Mouse (Mus musculus) cerebellum, adult 8-10 months (tissue): ENCODE data around the gene Tmem51.
A peak's percentile ranks its signal among the peaks of the same experiment; 100 is the strongest.

Experiments
- DNase-seq: peaks from one replicate; pipeline ENCODE4 v3.0.0; 2022

The Tmem51 gene

DNA sequence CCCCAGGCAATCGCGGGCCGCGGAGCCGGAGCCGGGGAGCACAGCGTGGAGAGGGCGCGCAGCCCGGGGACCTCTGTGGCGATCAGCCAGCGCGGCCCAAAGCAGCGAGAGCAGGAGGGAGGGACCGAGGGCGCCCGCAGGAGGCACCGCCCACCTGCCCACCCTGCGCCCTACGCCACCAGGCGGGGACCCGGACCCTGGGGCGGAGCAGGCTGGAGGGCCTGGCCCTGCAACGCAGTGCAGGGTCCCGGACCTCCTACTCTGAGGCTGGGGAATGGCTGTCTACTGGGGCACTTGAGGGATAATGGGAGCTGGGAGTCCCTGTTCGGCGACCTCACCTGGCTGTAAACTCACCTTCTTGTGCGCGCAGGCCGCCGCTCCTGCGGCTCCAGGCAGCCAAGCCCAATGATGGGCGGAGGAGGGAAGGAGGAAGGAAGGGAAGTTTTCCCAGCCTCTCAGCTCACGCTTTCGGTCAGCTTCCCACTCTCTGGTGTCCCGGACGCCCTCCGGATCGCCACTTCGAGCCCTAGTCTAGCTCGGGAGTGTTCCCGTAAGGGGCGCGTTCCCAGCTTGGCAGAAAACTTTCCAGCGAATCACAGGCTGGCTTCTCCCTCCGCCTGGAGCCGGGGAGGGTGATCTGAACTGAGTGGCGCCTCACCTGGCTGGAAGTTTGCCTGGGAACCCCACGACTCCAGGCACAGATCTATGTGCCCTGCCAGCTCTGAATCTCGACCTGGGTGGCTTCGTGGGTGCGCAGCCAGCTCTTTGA is at the start of gene Tmem51:
Gene Tmem51, minus strand, starts transcription at position 174 of the 769 bp plus-strand sequence.
- DNase-seq: no peak

DNA sequence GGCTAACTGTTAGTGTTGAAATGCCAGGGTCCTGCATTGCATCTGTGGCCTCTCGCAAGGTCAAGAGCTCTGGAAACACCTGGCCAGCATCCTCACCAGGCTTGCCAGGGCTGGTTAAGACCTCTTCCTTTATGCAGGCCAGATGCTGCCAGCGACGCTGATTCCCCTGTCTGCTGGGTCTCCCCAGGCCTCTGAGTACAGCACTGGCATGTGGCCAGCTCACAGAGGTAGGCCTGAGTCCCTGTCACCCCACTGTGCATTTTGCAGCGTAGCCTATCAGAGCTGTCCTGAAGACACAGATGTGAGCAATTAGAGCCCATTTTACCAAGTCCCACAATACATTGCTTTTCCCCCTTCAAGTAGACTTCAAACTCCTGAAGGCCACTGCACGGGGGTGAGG is 46.1 kb upstream of the Tmem51 start:
- no peak for DNase-seq

DNA sequence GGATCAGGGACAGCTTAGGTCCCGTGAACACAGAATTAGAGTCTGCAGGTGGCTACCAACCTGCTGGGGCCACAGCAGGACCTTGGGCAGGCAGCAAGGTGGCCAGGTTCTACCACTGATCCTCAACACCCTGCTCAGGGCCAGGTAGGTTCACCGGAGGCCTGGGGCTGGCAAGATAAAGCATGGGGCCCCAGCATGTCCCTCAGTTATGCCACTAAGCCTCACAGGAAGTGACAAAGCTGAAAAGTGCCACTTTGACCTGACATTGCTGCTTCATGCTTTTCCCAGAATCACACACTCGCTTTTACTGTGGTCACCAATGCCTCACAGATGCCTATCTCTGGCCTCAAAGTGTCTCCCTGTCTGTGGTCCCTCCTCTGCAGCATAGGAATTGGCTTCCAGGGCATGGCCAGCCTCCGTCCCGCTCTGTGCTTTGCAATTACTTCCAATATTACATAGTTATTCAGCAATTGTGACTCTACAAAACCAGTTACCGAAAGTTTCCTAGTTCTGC is 43.2 kb upstream of the Tmem51 start:
- DNase-seq: no peak

DNA sequence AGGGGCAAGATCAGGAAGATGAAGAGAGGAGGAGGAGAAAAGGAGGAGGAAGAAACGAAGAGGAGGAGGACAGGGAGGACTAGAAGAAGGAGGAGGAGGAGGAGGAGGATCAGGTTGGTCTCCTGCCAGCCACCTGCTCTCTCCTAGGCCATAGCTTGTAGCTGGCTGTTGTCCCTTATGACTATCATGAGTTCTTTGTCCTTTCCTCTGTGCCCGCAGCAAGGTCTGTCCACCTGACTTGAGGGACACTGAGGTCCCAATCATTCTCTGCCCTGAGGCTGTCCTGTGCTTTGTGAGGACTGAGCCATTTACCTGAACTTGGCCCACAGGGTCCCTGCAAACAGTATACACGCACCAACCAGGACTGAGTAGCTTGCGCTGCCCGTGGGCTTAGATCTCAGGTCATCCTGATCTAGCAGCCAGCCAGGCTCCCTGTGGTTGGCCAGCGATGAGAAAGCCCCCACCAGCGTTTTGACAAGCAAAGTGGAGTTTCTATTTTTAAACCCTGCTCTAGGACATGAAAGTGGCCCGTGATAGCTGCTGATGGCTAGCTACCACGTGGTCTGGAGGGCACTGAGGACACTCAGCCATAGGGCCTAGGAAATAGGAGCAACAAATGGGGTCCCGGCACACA is 42.7 kb upstream of the Tmem51 start:
- no peak for DNase-seq

DNA sequence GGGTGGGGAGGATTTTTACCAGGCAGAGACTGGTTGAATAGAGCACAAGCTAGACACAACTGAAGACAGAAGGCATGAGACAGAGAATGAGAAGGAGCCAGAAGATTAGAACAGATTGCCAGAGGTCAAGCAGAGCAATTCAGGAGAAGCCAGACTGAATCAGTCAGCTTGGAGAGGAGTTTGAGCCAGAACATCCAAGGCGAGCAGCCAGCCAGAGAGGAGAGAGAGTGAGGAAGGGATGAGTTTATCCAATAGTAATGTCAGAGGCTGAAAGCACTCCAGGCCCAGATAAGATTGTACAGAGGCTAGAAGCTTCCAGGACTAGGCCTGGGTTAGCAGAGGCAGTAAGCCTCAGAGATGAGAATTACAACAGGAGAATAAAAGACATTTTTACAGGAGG is 37.1 kb upstream of the Tmem51 start:
- no peak for DNase-seq

DNA sequence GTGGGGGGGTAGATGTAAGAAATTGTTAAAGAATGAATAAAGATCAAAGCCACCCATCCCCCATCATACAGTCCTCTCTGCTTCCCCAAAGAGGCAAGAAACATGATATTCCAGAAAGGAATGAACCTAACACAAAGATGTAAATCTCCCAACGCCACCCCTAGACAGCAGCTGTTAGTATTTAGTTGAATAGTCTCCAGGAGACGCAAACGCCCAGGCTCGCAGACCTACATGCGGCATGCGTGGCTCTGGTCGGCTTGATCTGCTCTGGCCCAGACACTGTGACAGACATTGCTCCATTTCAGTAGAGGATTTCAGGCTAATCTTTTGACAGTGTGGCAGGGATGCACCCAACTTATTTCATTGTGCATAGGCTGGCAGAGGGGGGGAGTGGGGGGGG is 34.4 kb upstream of the Tmem51 start:
- DNase-seq: no peak

DNA sequence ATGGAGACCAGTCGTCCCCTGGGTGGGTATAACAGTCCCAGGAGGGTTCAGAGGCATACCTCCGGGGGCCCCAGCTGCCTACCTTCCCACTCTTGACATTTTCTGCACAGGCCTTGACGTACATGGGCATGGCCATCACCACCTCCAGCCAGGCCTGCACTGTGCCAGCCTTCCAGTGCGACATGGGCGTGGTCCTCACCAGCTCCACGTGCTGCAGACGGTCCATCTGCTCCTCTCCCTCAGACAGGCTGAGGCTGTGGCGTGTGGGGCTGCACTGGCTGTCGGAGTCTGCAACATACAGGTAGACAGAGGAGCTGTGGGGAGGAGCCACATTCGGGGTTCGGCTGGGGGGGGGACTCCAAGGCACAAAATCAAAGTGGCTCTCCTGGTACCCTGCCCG is 33.9 kb upstream of the Tmem51 start:
- DNase-seq: no peak

DNA sequence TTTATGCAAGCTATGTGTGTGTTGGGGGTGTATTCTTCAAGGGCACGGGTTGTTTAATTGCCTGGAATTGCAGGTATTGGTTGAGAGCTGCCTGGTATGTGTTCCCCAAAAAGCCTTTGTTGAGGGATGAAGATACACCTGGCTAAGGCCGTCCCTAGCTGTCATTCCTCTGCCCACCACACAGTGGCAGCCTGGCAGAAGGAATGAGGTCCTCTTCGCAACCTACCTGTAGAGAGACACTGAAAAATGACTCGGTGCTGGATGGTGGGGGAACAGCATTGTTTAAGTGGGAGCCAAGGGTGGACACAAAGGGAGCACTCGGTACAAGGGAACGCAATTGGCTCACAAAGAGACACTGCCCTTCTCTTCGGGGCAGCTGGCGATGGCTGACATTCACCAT is 29.2 kb upstream of the Tmem51 start:
- DNase-seq: peak; percentile 73

DNA sequence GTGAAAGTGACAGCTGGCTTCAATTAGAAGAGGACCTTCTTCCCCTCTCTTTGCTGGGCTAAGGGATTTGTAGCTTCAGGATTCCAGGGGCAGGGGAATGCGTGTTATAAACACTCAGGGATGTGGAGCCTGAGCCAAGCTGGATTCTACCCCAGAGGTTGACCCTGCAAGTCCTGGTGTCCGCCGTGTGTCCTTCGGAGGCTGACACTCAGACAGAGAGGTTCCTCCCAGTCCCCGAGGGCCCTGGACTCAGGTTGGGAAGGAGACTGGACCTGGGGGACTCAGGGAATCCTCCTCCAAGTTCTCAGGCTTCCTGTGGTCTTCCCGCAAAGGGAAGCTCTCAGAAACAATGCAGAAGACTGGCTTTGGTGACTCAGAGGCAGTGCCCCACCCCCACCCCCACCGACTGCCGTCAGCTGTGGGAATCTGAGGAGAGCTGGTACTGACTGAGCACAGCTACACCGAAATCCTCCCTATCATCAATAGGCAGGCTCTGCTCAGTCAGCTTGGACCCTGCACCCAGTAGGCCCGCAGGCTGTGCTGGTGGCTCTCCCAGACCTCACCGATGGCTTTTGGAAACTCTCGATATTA is 19.1 kb upstream of the Tmem51 start:
- no peak for DNase-seq

DNA sequence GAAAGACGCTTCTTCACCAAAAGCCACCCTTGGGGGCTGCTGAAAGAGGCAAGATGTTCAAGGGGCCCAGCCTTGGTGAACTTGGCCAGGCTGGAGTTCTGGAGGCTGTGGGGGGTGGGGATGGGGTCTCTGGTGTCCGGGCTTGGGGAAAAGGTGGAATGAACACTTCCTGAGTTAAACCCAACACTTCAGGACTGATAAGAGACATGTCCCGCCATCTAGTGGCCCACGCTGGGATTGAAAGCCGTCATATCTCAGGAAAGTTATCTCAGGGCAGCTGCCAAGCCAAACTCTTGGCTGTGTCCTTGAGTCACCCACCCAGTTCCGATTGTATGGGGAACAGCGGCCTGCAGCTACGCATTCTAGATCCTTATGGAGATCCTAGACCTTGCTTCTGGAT is 14.2 kb upstream of the Tmem51 start:
- DNase-seq: peak; percentile 87

DNA sequence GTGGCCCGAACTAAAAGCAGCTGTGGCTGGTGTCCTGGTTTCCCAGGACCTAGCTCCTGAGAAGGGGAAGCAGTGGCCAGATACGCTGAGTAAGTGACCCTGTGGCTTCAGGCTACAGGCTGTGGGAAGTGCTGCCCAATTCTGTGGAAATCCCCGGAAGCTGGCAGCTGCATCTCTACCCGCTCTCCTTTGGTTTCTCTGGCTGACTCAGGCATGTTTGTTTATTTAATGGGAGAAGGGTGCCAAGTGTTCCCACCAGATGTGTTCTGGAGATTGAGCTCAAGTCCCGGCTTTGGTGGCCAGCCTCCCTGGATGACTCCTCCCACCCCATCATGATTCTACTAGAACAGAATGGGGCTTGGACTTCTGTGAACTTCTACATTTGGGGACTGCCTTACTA is 13.8 kb upstream of the Tmem51 start:
- DNase-seq: no peak

DNA sequence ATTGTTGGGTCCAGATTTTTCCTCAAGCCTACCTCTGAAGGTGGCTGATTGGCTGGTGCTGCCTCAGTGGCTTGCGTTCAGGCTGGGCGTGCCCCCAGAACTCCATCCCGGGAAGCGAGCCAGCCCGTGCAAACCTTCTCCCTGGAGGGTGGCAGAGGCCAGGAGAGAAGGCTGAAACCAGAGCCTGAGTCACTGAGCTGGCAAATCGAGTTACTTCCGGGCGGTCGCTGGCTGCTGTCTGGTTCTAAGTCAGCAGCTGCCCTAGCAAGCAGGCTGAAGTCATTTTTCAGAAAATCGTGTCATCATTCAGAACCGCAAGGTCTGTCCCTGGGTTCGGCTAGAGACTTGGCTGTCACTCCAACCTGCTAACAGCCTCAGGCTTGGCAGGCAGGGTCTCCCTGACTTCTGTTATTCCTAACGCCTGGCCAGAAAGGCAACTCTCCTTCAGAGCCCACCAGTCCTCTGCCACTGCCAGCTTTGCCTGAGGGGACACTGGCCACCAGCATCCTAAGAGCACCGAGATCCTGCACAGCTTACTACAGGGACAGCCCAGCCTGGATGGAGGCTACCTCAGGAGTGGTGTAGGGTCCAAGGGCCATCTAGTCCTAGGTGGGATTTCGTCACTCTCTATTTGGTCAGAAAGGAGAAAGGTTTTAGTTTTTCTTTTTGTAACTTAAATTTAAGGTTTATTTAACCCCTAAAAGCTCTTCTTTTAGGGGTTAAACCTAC is 11.6 kb upstream of the Tmem51 start:
- no peak for DNase-seq

DNA sequence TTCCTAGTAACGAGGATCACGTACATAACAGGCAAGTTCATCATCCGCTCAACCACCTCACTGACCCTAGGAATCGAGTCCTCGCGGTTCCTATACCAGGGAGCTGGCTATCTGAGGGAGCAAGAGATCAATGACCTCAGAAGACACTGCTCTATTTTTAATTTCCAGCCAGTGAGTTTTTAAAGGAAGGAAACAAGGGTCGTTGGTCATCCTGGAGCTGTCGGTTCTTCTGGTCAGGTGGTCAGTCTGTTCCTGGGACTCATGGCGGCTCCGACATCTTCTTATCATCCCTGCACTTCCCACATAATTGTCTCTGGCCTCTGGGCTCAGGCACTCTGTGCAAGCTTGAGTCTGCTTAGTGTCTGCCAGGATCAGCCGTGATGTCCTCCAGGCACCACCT is 10.3 kb upstream of the Tmem51 start:
- DNase-seq: no peak

DNA sequence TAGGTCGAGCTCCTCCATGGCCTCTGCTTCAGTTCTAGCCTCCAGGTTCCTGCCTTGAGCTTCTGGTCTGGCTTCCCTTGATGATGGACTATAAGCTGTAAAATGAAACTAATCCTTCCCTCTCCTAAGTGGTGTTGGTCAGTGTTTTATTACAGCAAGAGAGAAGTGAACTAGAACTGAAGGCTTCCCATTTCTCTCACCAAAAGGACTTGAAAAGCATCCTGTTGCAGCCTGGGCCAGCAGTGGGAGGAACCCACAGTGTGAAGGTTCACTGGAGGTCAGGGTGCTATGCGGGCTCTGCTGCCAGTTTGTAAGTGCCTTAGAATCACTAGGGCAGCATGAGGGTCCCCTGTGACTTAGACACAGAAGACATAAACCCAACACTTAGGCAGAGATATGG is 7.0 kb upstream of the Tmem51 start:
- no peak for DNase-seq

DNA sequence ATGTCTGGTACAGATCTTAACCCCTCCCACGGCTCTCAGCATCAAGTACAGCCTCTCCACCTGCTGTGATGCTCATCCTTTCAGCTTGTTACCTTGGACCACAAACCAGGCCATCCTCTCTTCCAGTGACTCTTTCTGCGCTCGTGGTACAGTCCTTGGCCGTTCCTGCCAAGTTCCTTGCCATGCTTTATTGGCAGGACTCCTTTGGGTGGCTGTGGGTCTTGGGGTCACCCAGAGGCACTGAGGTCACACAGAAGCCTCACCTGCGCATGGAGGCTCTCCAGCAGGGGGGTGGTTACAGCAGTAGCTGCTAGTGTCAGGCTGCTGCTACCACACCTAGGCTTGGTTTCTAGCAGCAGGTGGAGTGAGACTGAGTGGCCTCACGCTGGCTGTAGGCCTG is 5.9 kb upstream of the Tmem51 start:
- DNase-seq: no peak

DNA sequence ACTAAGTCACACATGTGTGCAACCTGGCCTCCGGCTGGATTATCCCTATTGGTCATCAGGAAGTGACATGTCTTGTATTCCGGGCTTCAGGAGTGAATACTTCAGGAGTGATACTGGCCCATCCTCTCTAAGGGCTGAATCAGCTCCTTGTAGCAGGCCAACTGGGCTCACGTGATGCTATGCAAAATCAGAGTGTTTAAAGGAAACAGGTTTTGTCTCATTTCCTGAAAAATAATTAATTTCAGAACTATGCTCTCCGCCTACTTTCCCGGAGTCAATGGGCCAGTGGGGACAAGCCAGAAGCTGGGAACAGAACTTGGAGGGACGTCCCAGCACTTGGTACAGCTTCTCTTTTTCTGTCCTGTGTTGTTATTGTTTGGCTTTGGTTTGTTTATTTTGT is 4.7 kb upstream of the Tmem51 start:
- DNase-seq: no peak

DNA sequence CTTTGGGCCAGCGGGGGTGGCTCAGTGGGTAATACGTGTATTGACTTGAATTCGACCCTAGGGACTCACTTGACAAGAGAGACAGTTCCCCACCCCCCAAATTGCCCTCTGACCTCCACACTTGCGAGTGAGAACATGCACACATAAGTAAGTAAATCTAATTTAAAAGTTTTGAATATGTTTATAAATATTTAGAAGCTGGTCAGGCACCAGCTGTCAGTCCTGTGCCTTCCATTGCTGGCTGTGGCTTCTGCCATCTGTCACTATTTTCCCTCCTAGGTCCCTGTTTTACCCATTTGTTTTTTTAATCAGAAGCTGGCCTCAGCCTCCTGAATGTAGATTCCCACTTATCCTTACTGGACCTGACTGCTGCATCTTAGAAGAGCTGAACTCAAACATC is 4.3 kb upstream of the Tmem51 start:
- DNase-seq: no peak

DNA sequence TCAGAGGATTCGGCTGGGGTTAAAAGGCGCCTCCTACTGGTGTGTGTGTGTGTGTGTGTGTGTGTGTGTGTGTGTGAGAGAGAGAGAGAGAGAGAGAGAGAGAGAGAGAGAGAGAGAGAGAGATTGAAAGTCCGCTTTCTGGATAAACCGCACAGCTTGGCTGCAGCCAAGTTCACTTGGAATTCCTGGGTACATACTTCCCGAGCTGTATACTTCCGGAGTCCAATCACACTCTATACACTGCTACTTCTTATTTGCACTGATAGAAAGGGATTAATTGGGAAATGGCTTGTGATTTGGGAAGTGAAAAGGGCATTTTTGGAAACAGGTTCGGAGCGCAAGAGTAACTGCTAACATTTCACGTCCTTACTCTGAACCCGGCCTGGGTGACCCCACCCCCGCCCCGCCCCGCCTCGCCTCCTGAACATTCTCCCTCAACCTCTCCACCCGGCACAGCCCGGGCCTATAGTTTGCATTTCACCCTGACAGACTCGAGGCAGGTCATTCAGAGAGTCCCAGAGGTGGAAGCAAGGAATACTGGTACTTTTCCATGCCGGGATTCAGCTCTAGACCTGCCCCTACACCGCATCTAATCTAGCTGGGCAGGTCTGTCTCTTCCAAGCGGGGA is 946 bp upstream of the Tmem51 start:
- no peak for DNase-seq

DNA sequence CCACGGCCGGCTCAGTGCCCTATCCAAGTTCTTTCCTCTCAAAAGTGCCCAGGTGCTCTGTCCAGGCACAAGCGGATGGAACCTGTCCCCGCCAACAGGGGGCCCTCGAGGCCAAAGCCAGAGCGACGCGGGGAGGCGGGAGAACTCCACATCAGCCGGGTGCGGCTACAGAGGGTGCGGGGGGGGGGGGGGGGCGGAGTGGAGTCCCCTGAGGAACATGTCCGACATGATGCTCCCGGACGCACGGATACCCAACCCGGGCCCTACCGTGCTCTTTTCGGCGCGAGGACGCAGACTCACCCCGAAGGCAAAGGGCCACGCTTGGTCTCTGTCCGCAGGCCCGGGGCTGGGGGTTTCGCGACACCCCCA is 358 bp downstream of the Tmem51 start:
- peak; percentile 80 for DNase-seq

DNA sequence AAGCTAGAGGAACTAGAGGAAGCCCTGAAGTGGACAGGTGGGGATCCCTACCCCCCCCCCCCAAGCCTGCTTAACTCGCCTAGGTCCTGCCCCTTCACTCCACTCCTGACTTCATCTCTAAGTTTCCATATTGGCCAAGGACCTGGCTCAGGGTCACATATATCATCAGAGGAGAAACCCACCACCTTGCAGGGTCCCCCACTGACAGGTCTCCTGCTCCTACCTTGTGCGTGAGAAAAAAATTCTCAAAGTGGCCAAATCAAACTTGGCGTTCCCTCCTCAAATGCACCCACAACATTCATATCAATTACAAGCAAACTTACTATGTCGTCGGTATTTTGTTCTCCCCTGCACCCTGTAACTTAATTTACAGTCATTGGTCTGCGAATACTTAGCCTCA is 911 bp downstream of the Tmem51 start:
- DNase-seq: no peak

DNA sequence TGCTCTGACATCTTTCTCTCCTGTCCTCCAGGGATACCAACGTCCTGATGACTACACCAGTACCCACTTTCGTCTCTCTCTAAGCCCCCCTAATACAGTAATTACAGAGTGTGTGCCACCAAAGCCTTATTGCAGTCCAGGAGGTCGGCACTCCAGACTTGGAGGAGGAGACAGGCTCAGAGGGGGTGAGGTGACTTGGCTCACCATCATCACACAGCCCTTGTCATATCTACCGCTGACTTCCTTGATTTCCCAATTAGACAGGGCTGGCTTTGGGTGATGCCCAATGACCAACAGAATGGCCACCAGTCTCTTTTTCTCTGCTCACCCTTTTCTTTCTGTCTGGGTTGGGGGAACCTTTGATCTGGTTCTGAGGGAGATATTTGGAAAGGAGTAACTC is 1.4 kb downstream of the Tmem51 start:
- no peak for DNase-seq

DNA sequence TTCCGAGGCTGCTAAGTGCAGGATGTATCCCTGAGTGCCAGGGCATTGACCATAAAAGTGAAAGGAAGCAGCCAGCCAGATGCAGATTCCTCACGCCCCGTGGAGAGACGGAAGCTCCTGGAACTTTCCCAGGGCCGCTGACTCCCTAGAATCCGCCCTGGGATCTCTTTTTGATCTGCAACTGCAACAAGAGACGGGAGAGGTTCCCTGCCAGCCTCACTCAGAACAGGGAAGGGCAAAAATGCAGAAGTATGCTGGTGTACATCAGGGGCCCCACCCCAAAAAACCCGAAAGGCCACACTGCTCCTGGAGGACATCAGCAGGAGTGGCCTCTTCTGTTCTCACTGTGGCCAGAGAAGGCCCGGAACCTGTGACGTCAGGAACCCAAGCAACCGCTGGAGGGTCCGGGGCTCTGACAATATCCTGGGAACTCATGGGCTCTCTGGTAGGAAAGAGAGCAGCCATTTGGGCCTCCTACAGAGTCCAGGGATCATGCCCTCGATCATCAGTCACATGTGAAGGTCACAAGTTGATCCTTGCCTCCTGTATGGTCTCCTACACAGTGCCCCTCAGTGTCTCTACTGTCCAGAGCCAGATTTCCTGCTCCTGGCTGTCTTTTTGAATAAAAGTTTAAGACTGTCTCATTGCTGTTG is 2.3 kb downstream of the Tmem51 start:
- no peak for DNase-seq
